Mouse (Mus musculus) lung, postnatal 4 days (tissue): Measurements from ENCODE around the gene Ccdc69.
A peak's percentile ranks its signal among the peaks of the same experiment; 100 is the strongest.
"Not testable (repeated sequence)": the region's sequence is repeated elsewhere in the genome, so short reads cannot be mapped to it uniquely, and the experiment has no call there.

Experiments
- DNase-seq, 2 experiments: peaks; one replicate each; pipeline ENCODE4 v3.0.0; 2021

The Ccdc69 gene

DNA sequence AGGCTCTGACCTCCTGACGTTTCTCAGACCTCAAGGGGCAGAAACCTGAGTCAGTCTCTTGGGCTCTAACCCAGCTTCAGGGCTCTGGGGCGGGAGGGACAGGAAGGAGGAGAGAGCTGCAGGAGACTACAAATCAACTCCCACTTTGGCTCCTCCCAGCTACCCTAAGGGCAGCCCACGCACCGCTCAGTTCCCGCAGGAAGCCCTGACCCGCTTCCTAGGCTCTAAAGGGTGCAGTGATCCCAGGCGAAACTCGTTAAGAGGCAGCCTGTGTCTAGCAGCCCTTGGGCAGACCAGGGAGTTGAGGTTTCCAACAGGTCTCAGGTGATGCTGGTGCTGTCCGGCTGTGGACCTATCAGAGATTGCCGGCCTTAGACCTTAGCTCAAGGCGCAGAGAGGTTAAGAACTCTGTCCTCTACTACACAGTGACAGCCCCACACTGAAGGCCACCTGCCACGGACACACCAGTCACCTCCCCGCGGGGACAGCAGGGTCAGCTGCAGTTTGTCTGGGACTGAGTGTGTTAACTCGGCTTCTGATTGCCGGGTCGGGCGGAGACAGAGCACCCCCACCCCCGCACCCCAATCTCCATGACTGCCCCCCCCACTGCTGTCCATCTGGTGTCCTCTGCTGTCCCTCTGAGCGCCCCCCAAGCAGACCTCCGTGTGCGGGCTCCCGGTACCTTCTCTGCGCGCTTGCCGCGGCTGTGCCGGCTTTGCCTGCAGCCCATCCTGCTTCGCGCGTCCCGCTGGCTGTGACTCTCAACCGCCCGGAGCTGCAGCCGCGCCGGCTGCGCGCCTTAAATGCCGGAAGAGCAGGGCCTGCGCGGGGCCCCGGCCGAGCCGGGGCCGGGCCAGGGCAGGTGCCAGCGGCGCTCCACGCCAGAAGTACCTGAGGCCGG is at the start of gene Ccdc69:
Gene Ccdc69 (minus strand): TSS at position 801 of the 901 bp plus-strand sequence.
- DNase-seq, result peak; percentile 64 to 67

DNA sequence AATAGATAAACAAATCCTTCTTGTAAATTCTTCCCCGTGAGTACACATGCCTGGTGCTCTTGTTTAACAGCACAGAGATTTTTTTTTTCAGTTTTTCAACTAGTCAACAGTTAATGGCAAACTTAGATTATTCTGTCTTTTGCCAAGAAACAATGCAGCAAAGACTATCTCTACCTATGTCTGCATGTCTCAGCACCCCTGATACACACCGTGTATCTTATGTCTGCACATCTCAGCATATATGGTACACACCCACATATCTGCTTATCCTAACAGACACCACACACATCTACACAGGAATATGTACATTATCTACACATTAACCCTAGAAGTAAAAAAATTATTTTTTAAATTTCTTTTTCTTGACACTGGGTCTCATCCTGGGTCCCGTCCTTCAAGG is 48.7 kb upstream of the Ccdc69 start:
- no peak for DNase-seq

DNA sequence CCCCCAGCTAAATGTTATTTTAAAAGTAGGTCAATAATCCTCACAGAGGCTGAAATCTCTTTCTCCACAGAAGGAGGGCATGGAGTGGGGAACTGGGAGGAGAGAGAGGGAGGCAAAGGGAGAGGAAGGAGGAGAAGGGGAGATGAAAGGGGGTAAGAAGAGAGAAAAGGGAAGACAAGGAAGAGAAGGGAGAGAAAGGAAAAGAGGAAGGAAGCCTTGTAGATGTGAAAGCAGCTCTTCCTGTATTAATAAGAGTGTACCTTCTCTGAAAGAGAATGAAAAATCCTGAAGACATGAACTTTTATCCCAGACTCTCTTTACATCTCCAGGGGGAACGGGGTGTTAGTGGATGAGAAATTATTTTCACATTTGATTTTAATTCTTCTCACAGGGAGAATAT is 43.5 kb upstream of the Ccdc69 start:
- DNase-seq, result no peak

DNA sequence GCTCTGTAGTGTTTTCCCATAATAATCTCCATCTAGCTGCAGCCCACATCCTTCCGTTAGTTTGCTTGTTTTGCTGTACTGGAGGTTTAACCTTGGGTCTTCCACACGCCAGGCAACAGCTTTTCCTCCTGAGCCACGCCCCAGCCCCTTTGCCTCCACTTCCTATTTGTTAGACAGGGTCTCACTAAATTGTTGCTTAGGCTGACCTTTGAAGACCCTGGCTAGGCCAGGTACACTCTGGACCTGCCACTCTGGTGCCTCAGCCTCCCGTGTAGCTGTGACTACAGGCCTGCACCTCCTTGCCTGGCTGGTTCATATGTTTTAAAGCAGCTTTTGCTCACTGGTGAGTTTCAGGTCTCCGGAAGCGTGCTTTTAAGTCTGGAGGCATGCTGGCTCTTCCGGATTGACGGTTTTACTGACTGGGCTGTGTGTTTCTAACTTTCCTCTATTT is 42.9 kb upstream of the Ccdc69 start:
- peak; percentile 21 to 32 for DNase-seq

DNA sequence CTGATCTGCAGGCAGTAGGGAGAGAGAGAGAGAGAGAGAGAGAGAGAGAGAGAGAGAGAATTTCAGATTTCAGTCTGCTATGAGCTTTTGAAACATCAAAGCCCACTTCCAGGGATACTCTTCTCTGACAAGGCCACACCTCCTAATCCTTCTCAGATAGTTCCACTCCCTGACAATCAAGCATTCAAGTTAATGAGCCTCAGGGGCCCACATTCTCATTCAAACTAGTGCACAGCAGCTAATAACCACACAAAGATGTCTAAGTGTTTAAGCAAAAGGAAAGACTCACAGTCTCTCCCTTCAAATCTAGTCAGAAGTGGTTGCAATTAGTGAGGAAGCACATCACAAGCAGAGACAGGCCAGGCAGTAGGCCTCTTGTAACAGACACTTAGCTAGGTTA is 42.3 kb upstream of the Ccdc69 start:
- no peak for DNase-seq

DNA sequence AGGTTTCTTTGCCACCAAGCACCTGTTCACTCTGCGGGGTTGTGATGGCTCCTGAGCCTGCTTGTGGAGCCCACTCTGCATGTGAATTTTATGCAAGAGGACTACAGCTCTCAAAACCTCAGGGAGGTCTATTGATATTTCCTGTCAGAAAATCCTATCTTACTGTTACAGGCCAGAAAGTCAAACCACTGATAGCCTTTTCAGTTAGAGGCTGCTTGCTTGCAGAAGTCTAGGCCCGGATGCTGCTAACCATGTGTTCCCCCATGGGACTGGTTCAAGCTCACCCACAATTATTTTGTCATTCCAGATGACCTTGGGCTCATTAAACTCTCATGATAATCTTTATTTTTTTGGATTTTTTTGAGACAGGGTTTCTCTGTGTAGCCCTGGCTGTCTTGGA is 39.1 kb upstream of the Ccdc69 start:
- no peak for DNase-seq

DNA sequence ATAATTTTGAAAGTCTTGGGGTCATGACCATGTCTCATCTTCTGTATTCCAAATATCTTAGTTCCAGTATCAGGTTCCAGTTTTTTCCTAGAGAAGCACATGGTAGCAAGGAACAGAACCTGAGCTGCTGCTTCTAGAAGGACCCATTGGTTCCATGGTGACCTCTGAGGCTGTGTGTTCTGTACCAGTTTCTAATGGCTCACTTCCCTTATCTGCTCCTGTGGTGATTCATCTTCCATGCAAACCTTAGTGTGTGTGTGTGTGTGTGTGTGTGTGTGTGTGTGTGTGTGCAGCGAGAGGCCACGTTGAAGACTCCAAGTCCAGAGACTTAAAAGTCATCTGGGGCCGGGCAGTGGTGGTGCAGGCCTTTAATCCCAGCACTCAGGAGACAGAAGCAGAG is 38.1 kb upstream of the Ccdc69 start:
- no peak for DNase-seq

DNA sequence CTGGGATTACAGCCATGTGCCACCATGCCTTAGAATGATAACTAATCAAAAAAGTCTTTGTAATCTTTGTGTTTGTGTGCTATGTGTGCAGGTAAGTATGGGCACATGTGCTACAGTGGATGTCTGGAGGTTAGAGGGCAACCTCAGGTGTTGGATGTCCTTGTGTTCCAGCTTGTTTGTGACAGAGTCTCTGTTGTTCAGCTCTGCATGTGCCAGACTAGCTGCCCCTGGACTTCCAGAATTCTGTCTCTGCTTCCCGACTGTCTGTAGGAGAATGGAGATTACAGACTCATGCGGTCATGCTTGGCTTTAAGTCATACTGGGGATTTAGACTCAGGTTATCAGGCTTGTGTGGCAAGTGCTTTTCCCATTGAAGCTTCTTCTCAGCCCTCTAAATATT is 36.4 kb upstream of the Ccdc69 start:
- no peak for DNase-seq

DNA sequence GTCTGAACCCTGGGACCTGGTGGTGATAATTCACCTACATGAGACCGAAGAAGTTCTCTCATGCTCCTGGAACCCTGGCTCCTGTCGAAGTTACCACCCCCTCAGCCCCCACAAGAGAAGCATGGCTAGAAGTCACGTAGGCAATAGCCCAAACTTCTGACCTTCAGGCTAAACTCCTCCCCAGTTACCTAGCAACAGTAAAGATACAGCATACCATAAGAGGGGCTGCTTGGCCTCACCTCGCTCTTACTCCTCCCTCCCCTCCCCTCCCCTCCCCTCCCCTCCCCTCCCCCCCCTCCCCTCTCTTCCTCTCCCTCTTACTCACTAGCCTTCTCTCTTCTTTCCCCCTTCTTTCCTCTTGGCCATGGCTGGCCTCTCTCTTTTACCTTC is 35.9 kb upstream of the Ccdc69 start:
- not testable (repeated sequence) for DNase-seq

DNA sequence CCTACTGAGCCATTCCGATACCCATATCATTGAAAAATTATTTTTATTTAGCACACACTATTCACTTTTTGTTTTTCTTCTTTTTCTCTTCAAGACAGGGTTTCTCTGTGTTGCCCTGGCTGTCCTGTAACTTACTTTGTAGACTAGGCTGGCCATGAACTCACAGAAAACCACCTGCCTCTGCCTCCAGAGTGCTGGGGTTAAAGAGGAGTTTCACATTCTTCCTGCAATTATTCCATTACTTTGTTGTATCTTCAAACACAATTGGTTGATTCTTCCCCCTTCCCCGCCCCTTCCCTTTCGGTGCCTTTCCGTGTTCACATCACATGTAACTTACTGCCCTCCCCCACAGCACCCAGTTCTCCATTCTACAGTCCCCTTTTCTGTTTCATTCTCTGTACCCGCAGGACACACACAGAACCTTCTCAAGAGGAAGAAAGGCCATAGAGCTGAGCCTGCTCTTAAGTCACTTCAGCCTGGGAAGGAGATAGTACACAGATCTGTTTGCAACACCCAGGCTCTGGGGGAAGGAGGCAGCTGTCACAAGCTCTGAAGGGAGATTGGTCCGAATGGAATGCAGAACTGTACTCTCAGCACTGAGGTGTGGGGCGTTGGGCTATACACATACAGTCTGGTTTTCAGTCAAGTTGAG is 35.4 kb upstream of the Ccdc69 start:
- peak; percentile 53 to 63 for DNase-seq

DNA sequence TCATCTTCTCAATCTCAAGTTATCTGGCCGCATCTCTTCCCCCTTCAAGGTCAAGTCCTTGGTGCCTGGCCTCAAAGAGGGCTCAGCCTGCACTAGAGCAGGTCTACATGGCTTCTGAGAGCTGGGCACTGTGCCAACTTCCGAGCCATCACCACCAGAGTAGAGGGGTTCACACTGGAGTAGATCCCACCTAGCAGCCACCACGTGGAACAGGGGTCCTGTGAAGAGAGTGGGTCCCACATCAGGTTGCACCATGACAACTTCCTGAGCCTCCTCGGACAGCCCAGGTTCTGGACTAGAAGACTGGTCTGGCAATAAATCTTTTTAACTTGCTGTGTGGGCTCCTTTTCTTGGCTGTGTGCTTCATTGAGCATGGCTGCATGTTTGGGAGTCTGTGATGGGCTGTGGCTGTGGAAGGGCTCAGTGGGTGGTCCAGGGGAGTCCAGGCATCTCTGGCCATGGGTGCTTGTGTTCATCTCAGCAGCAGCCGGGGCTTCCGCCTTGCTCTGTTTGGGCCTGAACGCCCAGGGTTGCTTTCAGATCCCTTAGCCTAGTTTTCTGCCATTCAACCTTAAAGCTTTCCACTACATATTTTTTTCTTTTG is 32.7 kb upstream of the Ccdc69 start:
- peak in 1 of 2 experiments; percentile 37 for DNase-seq

DNA sequence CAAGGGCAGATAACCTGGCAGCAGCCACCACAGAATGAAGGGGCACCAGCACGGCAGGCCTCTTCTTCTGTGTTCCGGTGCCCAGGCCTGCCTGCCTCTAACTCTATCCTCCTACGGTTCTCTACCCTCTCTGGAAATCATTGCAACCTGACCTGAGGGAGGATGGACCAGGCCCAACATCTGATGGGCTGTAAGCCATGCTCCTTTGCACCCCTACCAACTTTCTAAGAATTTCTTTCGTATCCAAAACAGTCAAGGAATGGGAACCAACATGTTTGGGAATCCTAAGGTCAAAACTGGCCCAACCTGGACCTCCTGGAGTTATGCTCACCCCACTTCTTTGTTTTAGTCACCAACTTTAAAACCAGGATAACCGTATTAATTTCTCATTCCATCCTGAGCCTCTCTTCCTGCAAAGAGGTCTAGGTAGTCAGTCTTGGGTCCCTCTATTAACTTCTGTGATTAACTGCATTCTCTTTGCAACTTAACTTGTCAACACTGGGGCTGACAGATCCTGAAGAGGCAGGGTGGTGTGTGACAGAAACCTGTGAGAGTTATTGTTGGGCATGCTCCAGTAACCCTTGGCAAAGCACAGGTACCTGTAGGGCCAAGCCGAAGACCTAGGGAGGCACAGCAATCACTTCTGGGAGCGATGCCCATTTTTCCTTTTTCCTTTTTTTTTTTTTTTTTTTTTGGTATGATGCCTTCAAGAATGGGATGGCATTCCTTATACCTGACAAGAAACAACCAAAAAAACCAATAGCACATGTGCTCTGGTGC is 31.8 kb upstream of the Ccdc69 start:
- DNase-seq, result no peak

DNA sequence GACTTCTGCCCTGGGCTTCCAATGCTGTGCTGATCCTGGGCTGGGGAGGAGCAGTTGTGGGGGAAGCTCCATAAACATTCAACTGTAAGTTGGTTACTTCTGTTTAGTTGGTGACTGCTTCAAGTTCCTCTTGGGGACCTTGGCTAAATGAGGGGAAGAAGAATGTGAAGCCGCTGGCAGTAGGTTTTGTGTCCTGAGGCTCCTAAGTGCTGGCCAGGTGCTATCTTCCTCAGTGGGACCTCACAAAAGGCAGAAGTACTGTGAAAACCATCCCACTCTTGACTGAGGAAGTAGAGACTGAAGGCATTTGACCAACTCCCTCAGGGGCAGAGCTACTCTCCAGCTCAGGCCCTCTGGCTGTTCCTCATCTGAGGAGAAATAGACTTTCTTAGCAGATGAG is 28.7 kb upstream of the Ccdc69 start:
- peak in 1 of 2 experiments; percentile 22 for DNase-seq

DNA sequence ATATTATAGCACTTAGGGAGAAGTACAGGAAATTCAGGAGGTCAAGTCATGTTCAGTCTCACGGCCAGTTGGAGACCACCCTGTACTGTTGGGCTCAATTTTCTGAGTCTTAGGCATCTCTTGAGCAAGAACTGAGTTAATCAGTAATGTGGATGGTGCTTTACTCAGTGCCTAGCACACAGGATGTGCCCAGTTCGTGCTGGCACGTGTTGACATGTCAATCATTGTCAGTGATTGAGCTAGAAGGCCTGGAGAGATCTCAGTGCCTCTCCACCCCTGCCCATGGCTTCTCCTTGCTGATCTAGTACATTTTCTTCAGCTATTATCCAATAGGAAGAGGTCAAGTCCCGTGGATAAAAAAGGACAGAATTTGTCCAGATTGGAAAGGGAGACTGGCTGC is 27.5 kb upstream of the Ccdc69 start:
- no peak for DNase-seq

DNA sequence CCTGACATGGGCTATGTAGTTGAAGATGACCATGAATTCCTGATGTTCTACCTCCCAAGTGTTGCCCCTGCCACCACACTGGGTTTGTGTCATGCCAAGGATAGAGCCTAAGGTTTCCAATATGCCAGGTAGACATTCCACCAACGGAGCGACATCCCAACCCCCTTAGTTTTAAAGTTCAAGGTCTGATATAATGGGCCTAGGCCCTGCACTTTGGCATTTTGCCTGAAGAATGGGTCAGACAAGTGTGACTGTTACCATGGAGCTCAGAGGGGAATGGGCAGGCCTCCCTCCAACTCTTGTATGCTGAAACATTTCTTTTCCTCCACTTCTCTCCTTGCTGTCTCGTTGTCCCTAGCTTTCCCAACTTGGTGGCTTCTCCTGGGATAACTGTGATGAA is 25.3 kb upstream of the Ccdc69 start:
- no peak for DNase-seq

DNA sequence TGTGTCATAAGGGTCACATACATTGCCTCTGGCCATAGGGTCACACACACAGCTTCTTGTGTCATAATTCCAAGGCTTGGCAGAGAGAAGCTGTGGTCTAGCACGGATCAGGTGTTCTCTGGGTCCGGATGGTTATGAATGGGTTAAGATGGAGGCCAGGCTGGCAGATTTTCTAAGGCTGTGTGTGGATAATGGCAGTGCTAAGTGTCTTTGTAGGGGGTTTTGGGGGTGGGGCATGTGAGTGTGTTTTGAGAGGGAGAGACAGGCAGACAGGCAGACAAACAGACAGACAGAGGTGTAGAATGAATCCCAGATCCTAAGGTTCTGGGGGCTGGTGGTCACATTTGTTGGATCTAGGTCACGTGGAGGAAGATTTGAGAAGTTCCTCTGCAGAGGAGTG is 24.1 kb upstream of the Ccdc69 start:
- no peak for DNase-seq

DNA sequence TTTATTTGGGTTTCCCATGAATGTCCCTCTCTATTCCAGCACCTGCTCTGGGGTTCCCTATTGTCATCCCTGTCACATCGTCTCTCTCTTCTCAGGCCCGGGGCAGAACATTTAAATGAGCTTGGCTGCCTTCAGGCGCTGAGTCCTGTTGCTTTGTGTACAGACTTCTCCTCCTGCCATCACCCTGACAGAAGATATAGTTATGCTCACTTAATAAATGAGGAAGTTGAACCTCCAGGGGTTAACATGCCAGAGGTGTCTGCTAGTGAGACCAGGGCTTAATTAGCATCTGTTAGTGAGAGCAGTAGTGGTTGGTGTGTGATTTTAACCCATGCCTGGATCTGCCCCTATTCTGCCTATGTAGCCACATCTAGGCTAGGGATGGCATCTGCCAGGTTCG is 21.9 kb upstream of the Ccdc69 start:
- no peak for DNase-seq

DNA sequence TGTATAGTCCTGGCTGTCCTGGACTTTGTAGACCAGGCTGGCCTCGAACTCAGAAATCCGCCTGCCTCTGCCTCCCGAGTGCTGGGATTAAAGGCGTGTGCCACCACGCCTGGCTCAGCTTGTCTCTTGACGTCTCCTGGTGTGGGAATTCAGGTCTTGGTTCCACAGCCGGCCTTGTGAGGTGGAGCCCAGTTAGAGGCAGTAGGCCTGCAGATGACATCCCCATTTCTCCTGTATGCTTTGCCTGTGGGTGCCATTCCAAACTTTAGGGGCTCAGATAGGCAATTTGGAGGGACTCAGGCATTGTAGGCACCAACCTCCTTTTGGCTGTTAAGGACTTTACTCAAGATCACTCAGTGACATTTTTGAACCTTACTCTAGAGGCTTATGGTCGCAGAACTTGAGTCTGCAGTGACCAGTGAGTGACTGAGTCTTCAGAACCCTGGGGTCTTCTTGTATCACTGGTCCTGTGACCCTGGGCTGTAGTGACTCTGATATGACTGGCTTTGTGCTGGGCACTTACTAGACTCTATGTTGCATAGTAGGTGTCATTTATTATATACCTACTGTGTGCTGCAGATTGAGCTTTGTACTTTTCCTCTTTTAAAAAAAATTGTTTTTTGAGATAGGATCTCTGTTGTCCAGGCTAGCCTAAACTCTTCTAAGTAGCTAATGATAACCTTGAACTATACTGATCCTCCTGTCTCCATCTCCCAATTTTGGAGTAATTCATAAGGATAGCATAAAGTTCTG is 21.3 kb upstream of the Ccdc69 start:
- DNase-seq, result no peak

DNA sequence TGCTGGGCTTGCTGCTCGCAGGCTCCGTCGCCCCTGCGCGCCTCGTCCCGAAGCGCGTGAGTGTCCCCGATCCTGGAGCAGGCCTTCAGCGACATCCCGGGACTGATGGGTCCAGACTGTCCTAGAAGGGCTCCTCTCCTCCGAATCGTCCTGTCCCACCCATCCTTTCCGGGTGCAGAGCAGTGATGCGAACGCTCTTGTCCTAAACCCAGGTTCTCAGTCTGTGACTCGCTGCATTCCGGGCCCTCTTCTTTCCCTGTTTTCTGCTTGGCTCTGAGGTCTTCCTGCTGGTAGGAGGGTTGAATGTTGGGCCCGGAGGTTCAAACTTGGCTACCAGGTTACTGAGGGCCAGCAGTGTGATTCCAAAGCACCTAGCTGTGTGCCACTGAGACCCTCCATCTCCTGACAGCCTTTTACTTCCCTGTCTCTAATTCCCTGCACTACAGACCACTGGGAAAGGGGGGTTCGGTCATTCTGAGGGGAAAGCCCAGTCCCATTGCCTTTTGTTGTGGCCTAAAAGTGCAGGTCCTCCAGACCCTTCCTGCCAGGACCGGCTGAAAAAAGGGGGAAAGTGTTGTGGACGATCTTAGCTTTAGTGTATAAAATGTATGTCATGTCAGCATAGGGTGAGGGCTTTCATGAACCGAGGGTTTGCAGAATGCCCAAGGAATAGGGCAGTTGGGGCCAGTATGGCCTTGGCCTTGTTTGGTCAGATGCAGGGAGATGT is 20.4 kb upstream of the Ccdc69 start:
- DNase-seq, result peak in 1 of 2 experiments; percentile 11

DNA sequence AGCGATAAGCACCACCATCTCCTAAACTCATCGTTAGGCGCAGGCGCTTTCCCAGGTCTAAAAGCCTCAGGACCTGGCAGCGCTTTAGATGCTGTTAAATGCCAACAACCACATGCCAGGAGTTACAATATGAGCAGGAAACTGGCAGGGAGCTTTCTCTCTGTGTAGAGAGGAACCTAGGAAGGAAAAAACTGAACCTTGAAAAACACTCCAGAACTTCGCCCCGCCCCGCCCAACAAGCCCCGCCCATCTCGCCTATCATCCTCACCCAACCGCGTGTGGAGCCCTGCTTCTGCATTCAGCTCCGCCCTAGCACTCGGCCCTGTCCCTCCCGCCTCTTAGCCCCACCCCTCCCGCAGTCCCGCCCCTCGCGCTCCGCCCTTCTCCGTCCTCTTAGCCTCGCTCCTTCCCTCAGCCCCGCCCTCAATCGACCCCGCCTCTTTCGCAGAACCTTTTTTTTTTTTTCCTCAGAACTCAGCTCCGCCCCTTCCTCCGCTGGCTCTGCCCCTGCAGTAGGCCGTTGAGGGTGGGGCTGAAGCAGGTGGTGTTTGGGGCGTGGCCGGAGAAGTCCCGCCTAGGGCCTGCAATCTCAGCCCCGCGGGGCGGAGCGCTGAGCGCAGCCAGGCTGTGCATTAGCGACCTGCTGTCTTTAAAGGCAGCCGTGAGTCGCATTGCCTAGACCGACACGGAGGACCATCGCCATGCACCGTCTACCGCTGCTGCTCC is 19.7 kb upstream of the Ccdc69 start, which contains the start of gene Gm2a:
Gene Gm2a (plus strand): TSS at position 653 of the 726 bp plus-strand sequence.
- peak; percentile 96 for DNase-seq
